Mouse (Mus musculus) stomach, postnatal 0 days (tissue): ENCODE data around the gene Zcchc24. TPM values are rescaled to one million over a fixed set of nuclear protein-coding genes. Genes with fewer than 3 reads are reported as not detected.

Experiments used
- ATAC-seq: fragments of 200-750 bp; cut with Nextera tagmentation; 2 replicates; pipeline ENCODE4 v1.8.0; 2017; ENCODE audit not compliant: low FRiP score, low TSS enrichment
- DNase-seq: peaks from one replicate; pipeline ENCODE4 v3.0.0-alpha.2; 2016; ENCODE audit warnings: low spot score
- H3K27ac ChIP-seq: fragments of 300-500 bp; sonication (generic); replicated peaks from 2 replicates; pipeline ENCODE4 v1.5.1; 2014; ENCODE audit warnings: mild to moderate bottlenecking, control low read depth
- H3K27me3 ChIP-seq: fragments of 300-500 bp; sonication (generic); 2 replicates; pipeline ENCODE4 v1.6.1; 2014; ENCODE audit warnings: low read length; ENCODE audit not compliant: control insufficient read depth, insufficient read depth
- H3K36me3 ChIP-seq: fragments of 300-500 bp; sonication (generic); 2 replicates; pipeline ENCODE4 v1.6.1; 2014; ENCODE audit warnings: low read length, mixed read lengths; ENCODE audit not compliant: control insufficient read depth, insufficient read depth
- H3K4me1 ChIP-seq: fragments of 300-500 bp; sonication (generic); replicated peaks from 2 replicates; pipeline ENCODE4 v1.6.1; 2014; ENCODE audit warnings: antibody characterized with exemption; ENCODE audit not compliant: control insufficient read depth, insufficient read depth
- H3K4me2 ChIP-seq: fragments of 300-500 bp; sonication (generic); replicated peaks from 2 replicates; pipeline ENCODE4 v1.6.1; 2014; ENCODE audit warnings: low read depth, mild to moderate bottlenecking, control low read depth, moderate library complexity
- H3K4me3 ChIP-seq: fragments of 300-500 bp; sonication (generic); 2 replicates; pipeline ENCODE4 v1.5.1; 2014; ENCODE audit warnings: low read depth, low read length, control low read depth
- H3K9ac ChIP-seq: fragments of 300-500 bp; sonication (generic); 2 replicates; pipeline ENCODE4 v1.6.1; 2014; ENCODE audit warnings: mild to moderate bottlenecking, low read length, control low read depth, mixed read lengths
- H3K9me3 ChIP-seq: fragments of 300-500 bp; sonication (generic); 2 replicates; pipeline ENCODE4 v1.6.1; 2016; ENCODE audit warnings: low read length; ENCODE audit not compliant: control insufficient read depth
- CTCF ChIP-seq: IDR thresholded peaks from 2 replicates; pipeline ENCODE4 v1.5.1; 2016; ENCODE audit warnings: antibody characterized with exemption, low read depth, mild to moderate bottlenecking, moderate library complexity
- EP300 ChIP-seq: optimal IDR thresholded peaks from 2 replicates; pipeline ENCODE3; 2016; ENCODE audit warnings: antibody characterized with exemption
- WGBS: fragments of 180-500 bp; shearing (Covaris S2); extraction: QIAGEN DNeasy Blood & Tissue Kit; methylation state at CpG from one replicate; pipeline ENCODE4 v1.1.7; 2014; 5-methylcytosine and 5-hydroxymethylcytosine counted together
- polyA plus RNA-seq: library from polyadenylated mRNA; unstranded; fragments of >200 nt; fragmentation: Nextera tagmentation; extraction: Ambion mirVana; gene quantifications from 2 replicates; pipeline ENCODE4 v1.2.1, GENCODE M21; 2015

The Zcchc24 gene
- polyA plus RNA-seq, 1 experiment from 2014 or later: 11.3 TPM

- H3K4me3 ChIP-seq: no peak overlapping the region
- no peak for DNase-seq
Observed at GRCm38 (mm10) chr14:25736140-25736539, 32.7 kb downstream of the Zcchc24 start.

GRCm38 (mm10) chr14:25734736-25735716 is 33.8 kb downstream of the Zcchc24 start:
- ATAC-seq (peak; percentile 46; the same call in 1 of the 2 replicates), DNase-seq (no peak)
- no peak for TF ChIP-seq EP300
- no peak for TF ChIP-seq CTCF
- Histone ChIP-seq H3K36me3 (0 out of 2 replicates have a peak, but pooled peaks cover 3% of the 10 kb centered on the region), H3K4me2 (no peak overlapping the region), H3K9me3 (no peaks in the 10 kb centered on the region), H3K4me1 (peaks cover 25% of the 10 kb centered on the region), H3K27ac (peak overlapping the region; percentile 89), H3K27me3 (no peaks in the 10 kb centered on the region), H3K9ac (peak overlapping the region; percentile 18; the same call in 1 of the 2 replicates), H3K4me3 (no peak overlapping the region)
- 34% methylated on average over 17 of the region's 17 CpGs for WGBS

More at GRCm38 (mm10) chr14:25736140-25736539, 32.7 kb downstream of the Zcchc24 start:
- peak; percentile 9; the same call in 1 of the 2 replicates for ATAC-seq
- Histone ChIP-seq H3K9me3 (no peaks in the 10 kb centered on the region), H3K4me2 (no peak overlapping the region), H3K27ac (peak overlapping the region; percentile 89), H3K9ac (0 out of 2 replicates have a peak overlapping the region, but pooled peaks have one; percentile 23), H3K4me1 (peaks cover 25% of the 10 kb centered on the region), H3K36me3 (peaks cover 6% of the 10 kb centered on the region; the same call in 1 of the 2 replicates), H3K27me3 (no peaks in the 10 kb centered on the region)
- 65% methylated on average over 3 of the region's 3 CpGs for WGBS
- no peak for TF ChIP-seq CTCF

DNA sequence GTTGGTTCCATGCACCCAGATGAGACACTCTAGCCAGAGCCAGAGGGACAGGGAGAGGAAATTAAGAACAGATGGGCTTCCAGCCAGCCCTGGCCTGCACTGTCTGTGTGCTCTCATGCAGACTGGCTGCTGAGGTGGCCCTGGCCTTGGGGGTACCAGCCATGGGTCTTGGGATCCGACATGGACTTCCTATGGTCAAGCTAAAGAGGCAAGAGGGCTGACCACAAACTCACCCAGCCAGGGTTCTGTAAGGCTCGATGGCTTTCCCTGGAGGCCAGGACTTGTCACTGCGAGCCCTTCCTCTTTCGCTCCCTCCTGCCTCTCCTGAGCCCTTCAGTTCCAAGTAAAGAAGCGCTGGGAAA is 41.7 kb downstream of the Zcchc24 start:
- Histone ChIP-seq H3K9ac (no peak overlapping the region), H3K9me3 (no peaks in the 10 kb centered on the region), H3K4me3 (no peak overlapping the region), H3K36me3 (no peaks in the 10 kb centered on the region), H3K27me3 (no peaks in the 10 kb centered on the region), H3K27ac (no peak overlapping the region), H3K4me1 (peaks cover 9% of the 10 kb centered on the region), H3K4me2 (no peak overlapping the region)
- DNase-seq (no peak), ATAC-seq (no peak)
- no peak for TF ChIP-seq CTCF
- WGBS: 76% methylated on average over 5 of the region's 5 CpGs

- peak; percentile 94 for TF ChIP-seq CTCF
- TF ChIP-seq EP300: no peak
- no peak overlapping the region for H3K4me2 ChIP-seq
- no peak overlapping the region for H3K4me3 ChIP-seq
- no peaks in the 10 kb centered on the region for H3K36me3 ChIP-seq
- DNase-seq (peak; percentile 72), ATAC-seq (0 out of 2 replicates have a peak, but pooled peaks have one; percentile 12)
- H3K9ac ChIP-seq: no peak overlapping the region
- peaks cover 9% of the 10 kb centered on the region for H3K4me1 ChIP-seq
- 59% methylated on average over 20 of the region's 20 CpGs for WGBS
- H3K9me3 ChIP-seq: no peaks in the 10 kb centered on the region
- H3K27ac ChIP-seq: no peak overlapping the region
- H3K27me3 ChIP-seq: no peaks in the 10 kb centered on the region
Observed at GRCm38 (mm10) chr14:25726226-25727148, 42.4 kb downstream of the Zcchc24 start.

DNA sequence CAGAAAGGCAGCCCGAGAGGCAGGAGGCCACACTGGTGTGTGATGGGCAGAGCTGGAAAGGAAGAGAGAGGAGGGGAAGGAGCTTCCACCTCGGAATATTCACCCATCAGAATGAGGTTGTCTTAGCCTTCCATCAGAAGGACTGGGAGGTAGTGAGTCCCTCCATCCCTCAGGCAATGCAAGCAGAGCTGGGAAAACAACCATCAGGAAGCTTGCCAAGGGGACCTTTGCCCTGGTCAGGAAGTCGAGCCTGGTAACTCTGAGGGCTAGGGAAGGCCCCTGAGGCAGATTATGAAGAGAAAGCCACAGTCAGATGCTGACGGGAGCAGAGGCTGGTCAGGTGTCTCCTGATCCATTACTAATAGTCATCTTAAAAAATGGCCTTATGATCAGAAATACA is 43.1 kb downstream of the Zcchc24 start:
- Histone ChIP-seq H3K4me1 (peaks cover 9% of the 10 kb centered on the region), H3K4me3 (no peak overlapping the region), H3K27me3 (no peaks in the 10 kb centered on the region), H3K36me3 (no peaks in the 10 kb centered on the region), H3K27ac (0 out of 2 replicates have a peak overlapping the region, but pooled peaks have one; percentile 58), H3K9me3 (no peaks in the 10 kb centered on the region), H3K4me2 (no peak overlapping the region), H3K9ac (no peak overlapping the region; the same call in 1 of the 2 replicates)
- DNase-seq (no peak), ATAC-seq (peak; percentile 9; the same call in 1 of the 2 replicates)
- TF ChIP-seq CTCF: no peak
- no peak for TF ChIP-seq EP300
- 22% methylated on average over 4 of the region's 4 CpGs for WGBS
